14 mouse cellular contexts compared by ENCODE assay signal in the genomic region with DNA sequence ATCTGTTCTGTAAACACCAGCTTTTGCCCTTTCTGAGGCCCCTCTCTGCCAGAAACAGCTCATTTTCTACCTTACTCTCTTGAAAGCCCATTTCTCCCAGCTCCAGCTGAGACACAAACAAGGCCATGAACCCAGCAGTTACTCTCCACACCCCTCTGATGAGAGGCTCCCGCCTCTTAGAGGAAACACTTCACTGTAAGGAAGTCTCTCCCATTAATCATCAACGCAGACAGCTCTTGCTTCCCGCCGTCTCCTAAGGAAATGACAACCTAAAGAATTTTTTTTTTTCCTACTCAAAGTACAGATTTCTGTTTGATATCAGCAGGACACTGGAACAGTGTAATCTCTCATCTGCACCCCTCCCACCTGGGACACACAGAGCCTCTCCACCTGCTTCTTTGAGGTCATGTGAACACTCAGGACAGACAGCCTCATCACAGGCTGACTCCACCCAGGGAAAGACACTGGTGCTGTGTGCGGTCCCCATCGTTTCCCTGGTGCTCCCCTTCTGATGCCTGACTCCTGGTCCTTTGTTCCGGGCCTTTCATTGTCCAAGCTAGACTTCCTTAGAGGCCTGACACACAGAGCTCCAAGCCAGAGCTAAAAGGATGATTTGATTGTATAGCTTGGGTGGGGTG.
A peak's percentile ranks its signal among the peaks of the same experiment; 100 is the strongest.
DNase-seq lines count a peak whose midpoint lies in the region; ATAC-seq lines count a peak whose summit lies in the region.
"Had no signal": no experiment of that assay in that cellular context is flagged by ENCODE, and none has a peak within 500 bp of the region (broad histone marks: within the 10 kb centered on the region; RNA-seq: fewer than 3 reads in every experiment).

No protein-coding gene starts in this region.

- H3K4me2 ChIP-seq in hindbrain, embryonic 12.5 days (replicated peaks): no peak overlapping the region
- no peak overlapping the region for H3K4me2 ChIP-seq in hindbrain, embryonic 11.5 days (replicated peaks; ENCODE audit: low read depth, low read length)
- H3K4me2 ChIP-seq in stomach, embryonic 15.5 days: no peak overlapping the region
- H3K4me2 ChIP-seq: liver, embryonic 13.5 days had no signal

- H3K36me3 ChIP-seq in hindbrain, embryonic 12.5 days: no peaks in the 10 kb centered on the region
- H3K36me3 ChIP-seq in hindbrain, embryonic 11.5 days (ENCODE audit: control insufficient read depth, insufficient read depth, low read length): no peaks in the 10 kb centered on the region
- no peaks in the 10 kb centered on the region for H3K36me3 ChIP-seq in stomach, embryonic 15.5 days
- H3K36me3 ChIP-seq: liver, embryonic 13.5 days had no signal

- H3K27ac ChIP-seq in hindbrain, embryonic 12.5 days: 0 out of 2 replicates have a peak overlapping the region, but pooled peaks have one; percentile 12
- H3K27ac ChIP-seq in hindbrain, embryonic 11.5 days (ENCODE audit: low read depth, low read length): no peak overlapping the region
- peak overlapping the region; percentile 48 for H3K27ac ChIP-seq in stomach, embryonic 15.5 days
- H3K27ac ChIP-seq: left cerebral cortex, adult 2 months; liver, embryonic 13.5 days had no signal

- no peaks in the 10 kb centered on the region for H3K9me3 ChIP-seq in hindbrain, embryonic 12.5 days (replicated peaks)
- H3K9me3 ChIP-seq in hindbrain, embryonic 11.5 days (ENCODE audit: control insufficient read depth, low read length): no peaks in the 10 kb centered on the region
- H3K9me3 ChIP-seq in stomach, embryonic 15.5 days: no peaks in the 10 kb centered on the region
- H3K9me3 ChIP-seq: liver, embryonic 13.5 days had no signal

- no peak overlapping the region for H3K4me3 ChIP-seq in hindbrain, embryonic 12.5 days
- H3K4me3 ChIP-seq in hindbrain, embryonic 11.5 days (ENCODE audit: low read depth, low read length): no peak overlapping the region
- H3K4me3 ChIP-seq in stomach, embryonic 15.5 days (replicated peaks): no peak overlapping the region
- H3K4me3 ChIP-seq: erythroblast, embryonic 14.5 days; left cerebral cortex, adult 2 months; liver, embryonic 13.5 days had no signal

- WGBS in hindbrain, embryonic 12.5 days: 37% methylated on average over 7 of the region's 7 CpGs
- 47% methylated on average over 7 of the region's 7 CpGs for WGBS in hindbrain, embryonic 11.5 days
- WGBS in stomach, embryonic 15.5 days: 20% methylated on average over 7 of the region's 7 CpGs

- H3K27me3 ChIP-seq in hindbrain, embryonic 12.5 days: no peaks in the 10 kb centered on the region
- no peaks in the 10 kb centered on the region for H3K27me3 ChIP-seq in hindbrain, embryonic 11.5 days (ENCODE audit: control insufficient read depth, insufficient read depth, low read length)
- H3K27me3 ChIP-seq in stomach, embryonic 15.5 days (replicated peaks): no peaks in the 10 kb centered on the region
- H3K27me3 ChIP-seq: liver, embryonic 13.5 days had no signal

- no peak for DNase-seq in hindbrain, embryonic 11.5 days (ENCODE audit: low spot score)
- peak; percentile 38 for DNase-seq in thymus, postnatal 14 days
- no peak for DNase-seq in thymus, adult 18-20 months
- DNase-seq in kidney, adult 9 months: peak; percentile 53
- DNase-seq in Muller cell, postnatal 12 days (ENCODE audit: inconsistent ontology term): no peak
- DNase-seq in yolk sac, embryonic 10.5 days (ENCODE audit: low spot score): no peak
- DNase-seq: cerebellum, postnatal 25 days; liver, embryonic 13.5 days; right cerebral cortex, adult 18-20 months had no signal

- peaks cover 7% of the 10 kb centered on the region; the same call in 1 of the 2 replicates for H3K4me1 ChIP-seq in hindbrain, embryonic 12.5 days
- H3K4me1 ChIP-seq in hindbrain, embryonic 11.5 days (replicated peaks; ENCODE audit: control insufficient read depth, insufficient read depth, low read length): no peaks in the 10 kb centered on the region
- peaks cover 24% of the 10 kb centered on the region for H3K4me1 ChIP-seq in stomach, embryonic 15.5 days

- ATAC-seq in hindbrain, embryonic 12.5 days (ENCODE audit: low FRiP score): no peak
- no peak for ATAC-seq in hindbrain, embryonic 11.5 days (ENCODE audit: low FRiP score)
- no peak for ATAC-seq in stomach, embryonic 15.5 days (ENCODE audit: insufficient read depth, low FRiP score, low read depth)
- ATAC-seq: inflammation-experienced regulatory T-cells, adult 6 months had no signal

- H3K9ac ChIP-seq in hindbrain, embryonic 12.5 days: no peak overlapping the region
- H3K9ac ChIP-seq in hindbrain, embryonic 11.5 days (ENCODE audit: low read depth, low read length): no peak overlapping the region
- no peak overlapping the region for H3K9ac ChIP-seq in stomach, embryonic 15.5 days
- H3K9ac ChIP-seq: liver, embryonic 13.5 days had no signal

Comparison
In these comparisons a context has a peak if more than half of its experiments do, and no peak if none do; other contexts are left out.
1. DNase-seq: peak in thymus, postnatal 14 days (single experiment) and kidney, adult 9 months (single experiment); none in hindbrain, embryonic 11.5 days (single experiment), thymus, adult 18-20 months (0 of 2), Muller cell, postnatal 12 days (single experiment) and yolk sac, embryonic 10.5 days (single experiment).